Mouse (Mus musculus): ENCODE measurements at regions not wholly inside any gene's neighbourhood (a gene's known extent, or its start where the extent isn't known, plus 50 kb on each side); places are given as distances from the start of the nearest gene placed in this dataset.

DNA sequence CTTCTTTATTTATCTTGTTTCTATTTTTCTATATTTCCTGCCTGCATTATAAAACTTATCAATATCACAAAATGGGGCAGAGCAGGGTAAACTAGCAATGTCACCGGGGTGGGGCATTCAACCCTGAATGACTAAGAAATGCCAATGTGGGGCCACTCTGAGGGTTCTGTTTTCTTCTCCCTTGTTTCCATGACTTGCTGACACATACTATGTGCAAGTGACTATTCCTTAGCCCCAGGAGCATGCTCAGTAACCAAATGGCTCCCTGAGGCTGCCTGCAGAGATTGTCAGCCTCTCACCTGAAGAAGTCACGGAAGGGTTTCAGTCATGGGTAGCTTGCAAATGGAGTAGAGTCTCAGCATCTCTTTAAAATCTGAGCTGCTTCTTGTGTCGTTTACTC lies 309.8 kb upstream of the Ubash3b start:
- no peak for TF ChIP-seq POLR2A (IDR thresholded peaks at IDR 0.05; ENCODE audit: borderline replicate concordance, extremely low read depth, low read depth, low read length)
- TF ChIP-seq CTCF (IDR thresholded peaks at IDR 0.05; ENCODE audit: insufficient read depth, low read length) = no peak
